Mouse (Mus musculus): ENCODE results near the gene Scube1.

GRCm38 (mm10) chr15:83699834-83700592 is 24.8 kb downstream of the Scube1 start:
- no peak for TF ChIP-seq CTCF (IDR thresholded peaks at IDR 0.05; ENCODE audit: low read depth, low read length)
- TF ChIP-seq TAL1 (conservative IDR thresholded peaks at IDR 0.05; ENCODE audit: low read depth, low read length), result no peak
- no peak for TF ChIP-seq POLR2AphosphoS5 (IDR thresholded peaks at IDR 0.05; ENCODE audit: insufficient replicate concordance, low read depth, low read length)
